Mouse (Mus musculus) thymus, postnatal 36 days (tissue): Measurements from ENCODE around the gene Supt20.
A peak's percentile ranks its signal among the peaks of the same experiment; 100 is the strongest.
"Not testable (repeated sequence)": the region's sequence is repeated elsewhere in the genome, so short reads cannot be mapped to it uniquely, and the experiment has no call there.

Experiments used
- DNase-seq, 2 experiments: peaks; one replicate each; pipeline ENCODE4 v3.0.0; 2022; ENCODE audit warnings: mixed read lengths in 2 of 2

Gene Supt20

GRCm38 (mm10) chr3:54704106-54704505 lies 11.5 kb downstream of the Supt20 start:
- not testable (repeated sequence) for DNase-seq

GRCm38 (mm10) chr3:54708972-54709371 lies 16.4 kb downstream of the Supt20 start:
- no peak for DNase-seq

- no peak for DNase-seq
Measured at GRCm38 (mm10) chr3:54714253-54714652, 21.6 kb downstream of the Supt20 start, which contains the start of gene Gm21958. Gene Gm21958 (minus strand): TSS chr3:54714353.

GRCm38 (mm10) chr3:54715461-54715860 lies 22.9 kb downstream of the Supt20 start:
- no peak for DNase-seq

GRCm38 (mm10) chr3:54717348-54717747 lies 24.7 kb downstream of the Supt20 start:
- no peak for DNase-seq

- DNase-seq: no peak
Measured at GRCm38 (mm10) chr3:54718947-54719346, 26.3 kb downstream of the Supt20 start.

- peak; percentile 12 to 16 for DNase-seq
Measured at GRCm38 (mm10) chr3:54723741-54724500, 31.3 kb downstream of the Supt20 start.

GRCm38 (mm10) chr3:54725344-54725743 lies 32.7 kb downstream of the Supt20 start:
- no peak for DNase-seq

GRCm38 (mm10) chr3:54727588-54727987 lies 35.0 kb downstream of the Supt20 start:
- no peak for DNase-seq

GRCm38 (mm10) chr3:54728100-54728499 lies 35.5 kb downstream of the Supt20 start:
- no peak for DNase-seq

GRCm38 (mm10) chr3:54731626-54732150 lies 39.1 kb downstream of the Supt20 start:
- no peak for DNase-seq

GRCm38 (mm10) chr3:54732371-54732770 lies 39.8 kb downstream of the Supt20 start:
- no peak for DNase-seq

GRCm38 (mm10) chr3:54734411-54735246 lies 42.0 kb downstream of the Supt20 start:
- peak; percentile 92 for DNase-seq

- peak; percentile 90 to 96 for DNase-seq
Measured at GRCm38 (mm10) chr3:54735247-54736046, 42.8 kb downstream of the Supt20 start, which contains the start of the genes Exosc8 and Alg5. Gene Exosc8 (minus strand): TSS chr3:54735393. Gene Alg5 (plus strand): TSS chr3:54735539.

GRCm38 (mm10) chr3:54736101-54736927 lies 43.7 kb downstream of the Supt20 start:
- DNase-seq: peak; percentile 8 to 15

- DNase-seq: no peak
Measured at GRCm38 (mm10) chr3:54737317-54737716, 44.7 kb downstream of the Supt20 start.

- no peak for DNase-seq
Measured at GRCm38 (mm10) chr3:54741965-54742364, 49.4 kb downstream of the Supt20 start.

GRCm38 (mm10) chr3:54745799-54746198 lies 53.2 kb downstream of the Supt20 start:
- DNase-seq: peak; percentile 17 to 24

- DNase-seq: no peak
Measured at GRCm38 (mm10) chr3:54753411-54753810, 60.8 kb downstream of the Supt20 start.

GRCm38 (mm10) chr3:54755145-54756041 lies 62.8 kb downstream of the Supt20 start, which contains the start of gene Smad9:
Gene Smad9 (plus strand): TSS chr3:54755582.
- DNase-seq: no peak
